Mouse (Mus musculus) CH12.LX (cell line): ENCODE measurements around the gene Unkl. TPM values are rescaled to one million over a fixed set of nuclear protein-coding genes. Genes with fewer than 3 reads are reported as not detected.

Experiments
- DNase-seq: peaks from one replicate; pipeline ENCODE4 v3.0.0-alpha.2; 2013; ENCODE audit errors: extremely low read depth
- H3K27ac ChIP-seq: 2 replicates; pipeline ENCODE4 v1.5.1; 2012; ENCODE audit warnings: low read depth, mild to moderate bottlenecking, control low read depth, moderate library complexity; ENCODE audit not compliant: insufficient read depth
- H3K27me3 ChIP-seq: replicated peaks from 2 replicates; pipeline ENCODE3; 2012; ENCODE audit warnings: inconsistent platforms
- H3K36me3 ChIP-seq, 2 experiments: replicated peaks in 1 of 2; 2 replicates each; pipeline versions ENCODE3 to v1.6.1; 2012; ENCODE audit warnings: inconsistent platforms in 1 of 2, low read length in 1 of 2, mild to moderate bottlenecking in 1 of 2, mixed read lengths in 1 of 2, moderate library complexity in 1 of 2; ENCODE audit not compliant: control insufficient read depth in 1 of 2, insufficient read depth in 1 of 2
- H3K4me1 ChIP-seq, 2 experiments: 2 replicates each; pipeline ENCODE4 v1.6.1; 2012; ENCODE audit warnings: inconsistent platforms in 1 of 2, moderate library complexity in 1 of 2; ENCODE audit not compliant: insufficient read depth in 2 of 2, control insufficient read depth in 1 of 2
- H3K4me2 ChIP-seq: 2 replicates; pipeline ENCODE4 v1.6.1; 2012; ENCODE audit warnings: low read depth, mild to moderate bottlenecking, control low read depth; ENCODE audit not compliant: poor library complexity, insufficient read depth, severe bottlenecking
- H3K4me3 ChIP-seq, 3 experiments: fragments of 150-350 bp in 1 of 3; sonication (generic) in 1 of 3; replicated peaks in 1 of 3; 2 replicates each; pipeline versions ENCODE3 to v1.5.1; 2011 to 2012; ENCODE audit warnings: low read depth in 2 of 3, low read length in 2 of 3, mild to moderate bottlenecking in 2 of 3, moderate library complexity in 2 of 3, control low read depth in 1 of 3, improper control_type of control experiment in 1 of 3, inconsistent platforms in 1 of 3, mixed read lengths in 1 of 3; ENCODE audit not compliant: poor library complexity in 1 of 3
- H3K79me2 ChIP-seq: replicated peaks from 2 replicates; pipeline ENCODE4 v1.6.1; 2012; ENCODE audit warnings: mild to moderate bottlenecking, moderate library complexity; ENCODE audit not compliant: control insufficient read depth, poor library complexity, insufficient read depth, severe bottlenecking; ENCODE audit errors: extremely low read depth
- H3K9ac ChIP-seq: 2 replicates; pipeline ENCODE4 v1.6.1; 2012; ENCODE audit warnings: low read depth, mild to moderate bottlenecking, control low read depth, moderate library complexity; ENCODE audit not compliant: insufficient read depth
- H3K9me3 ChIP-seq: replicated peaks from 2 replicates; pipeline ENCODE3; 2012; ENCODE audit warnings: low read length, inconsistent platforms, mixed read lengths
- CHD1 ChIP-seq: IDR thresholded peaks from 2 replicates; pipeline ENCODE4 v1.6.1; 2012; ENCODE audit warnings: low read depth, low read length, improper control_type of control experiment, inconsistent platforms
- CHD2 ChIP-seq: IDR thresholded peaks from 2 replicates; pipeline ENCODE4 v1.6.1; 2011; ENCODE audit warnings: low read length, improper control_type of control experiment
- CTCF ChIP-seq, 2 experiments: IDR thresholded peaks in 1 of 2; conservative IDR thresholded peaks in 1 of 2; 2 replicates each; pipeline ENCODE4 v1.5.1; 2011 to 2012; ENCODE audit warnings: low read depth in 2 of 2, low read length in 2 of 2, improper control_type of control experiment in 1 of 2, inconsistent platforms in 1 of 2, mild to moderate bottlenecking in 1 of 2, moderate library complexity in 1 of 2
- E2F4 ChIP-seq: IDR thresholded peaks from 2 replicates; pipeline ENCODE4 v1.6.1; 2011; ENCODE audit warnings: low read depth, low read length, improper control_type of control experiment; ENCODE audit not compliant: insufficient replicate concordance
- IRF4 ChIP-seq: IDR thresholded peaks from 2 replicates; pipeline ENCODE4 v1.6.1; 2014; ENCODE audit warnings: low read depth, mild to moderate bottlenecking, inconsistent platforms, low read length, improper control_type of control experiment
- KAT2A ChIP-seq: IDR thresholded peaks from 2 replicates; pipeline ENCODE4 v1.6.1; 2012; ENCODE audit warnings: low read length, improper control_type of control experiment, inconsistent platforms; ENCODE audit not compliant: insufficient replicate concordance
- MAFK ChIP-seq: IDR thresholded peaks from 2 replicates; pipeline ENCODE4 v1.6.1; 2011; ENCODE audit warnings: low read length, improper control_type of control experiment; ENCODE audit not compliant: insufficient replicate concordance
- MAZ ChIP-seq: IDR thresholded peaks from 2 replicates; pipeline ENCODE4 v1.6.1; 2012; ENCODE audit warnings: low read depth, mild to moderate bottlenecking, inconsistent platforms, low read length, improper control_type of control experiment, moderate library complexity
- MEF2A ChIP-seq: IDR thresholded peaks from 2 replicates; pipeline ENCODE4 v1.6.1; 2014; ENCODE audit warnings: low read depth, mild to moderate bottlenecking, inconsistent platforms, low read length, improper control_type of control experiment, borderline replicate concordance
- MXI1 ChIP-seq: IDR thresholded peaks from 2 replicates; pipeline ENCODE4 v1.6.1; 2011; ENCODE audit warnings: mild to moderate bottlenecking, low read depth, low read length, improper control_type of control experiment
- MYC ChIP-seq: IDR thresholded peaks from 2 replicates; pipeline ENCODE4 v1.6.1; 2011; ENCODE audit warnings: low read depth, mild to moderate bottlenecking, improper control_type of control experiment, low read length
- NELFE ChIP-seq: IDR thresholded peaks from 2 replicates; pipeline ENCODE4 v1.6.1; 2011; ENCODE audit warnings: low read depth, low read length, improper control_type of control experiment
- PAX5 ChIP-seq: IDR thresholded peaks from 2 replicates; pipeline ENCODE4 v1.6.1; 2012; ENCODE audit warnings: low read length, inconsistent platforms, mixed read lengths
- RAD21 ChIP-seq: IDR thresholded peaks from 2 replicates; pipeline ENCODE4 v1.6.1; 2011; ENCODE audit warnings: low read depth, mild to moderate bottlenecking, low read length, improper control_type of control experiment, moderate library complexity
- SMC3 ChIP-seq: IDR thresholded peaks from 2 replicates; pipeline ENCODE4 v1.6.1; 2011; ENCODE audit warnings: low read depth, low read length, improper control_type of control experiment
- USF1 ChIP-seq: IDR thresholded peaks from 2 replicates; pipeline ENCODE4 v1.6.1; 2014; ENCODE audit warnings: low read depth, mild to moderate bottlenecking, inconsistent platforms, low read length, improper control_type of control experiment
- ZC3H11A ChIP-seq: IDR thresholded peaks from 2 replicates; pipeline ENCODE4 v1.6.1; 2012; ENCODE audit warnings: low read depth, mild to moderate bottlenecking, inconsistent platforms, low read length, improper control_type of control experiment
- dilution Hi-C: fragments of 300-500 bp; cut with MboI; formaldehyde crosslinking; loops from 2 replicates; pipeline ENCODE4 v1.14.3; 2020; ENCODE audit warnings: low sequenced_read_pairs; ENCODE audit not compliant: extremely low pct_unique_long_range_greater_than_20kb, extremely low pct_ligation_motif_present
- in situ Hi-C: fragments of 300-500 bp; cut with MboI; formaldehyde crosslinking; loops from 3 replicates; pipeline ENCODE4 v1.14.3; 2019; ENCODE audit warnings: low sequenced_read_pairs, low pct_ligation_motif_present, low pct_unique_long_range_greater_than_20kb, mixed read lengths
- polyA plus RNA-seq: library from polyadenylated mRNA; unstranded; fragments of >175 nt; gene quantifications from 2 replicates; pipeline ENCODE4 v1.2.1, GENCODE M21; 2012; ENCODE audit warnings: low read depth; ENCODE audit not compliant: insufficient read length
- total RNA-seq, 2 experiments: library from RNA; depleted of rRNA; stranded (reverse); fragments of 300-350 nt in 1 of 2; fragments of >200 nt in 1 of 2; gene quantifications; 2 replicates each; pipeline ENCODE4 v1.2.3; 2012 to 2014

Unkl gene
- total and polyA plus RNA-seq, 3 experiments, result 12.0 to 17.2 (median 14.3) TPM

DNA sequence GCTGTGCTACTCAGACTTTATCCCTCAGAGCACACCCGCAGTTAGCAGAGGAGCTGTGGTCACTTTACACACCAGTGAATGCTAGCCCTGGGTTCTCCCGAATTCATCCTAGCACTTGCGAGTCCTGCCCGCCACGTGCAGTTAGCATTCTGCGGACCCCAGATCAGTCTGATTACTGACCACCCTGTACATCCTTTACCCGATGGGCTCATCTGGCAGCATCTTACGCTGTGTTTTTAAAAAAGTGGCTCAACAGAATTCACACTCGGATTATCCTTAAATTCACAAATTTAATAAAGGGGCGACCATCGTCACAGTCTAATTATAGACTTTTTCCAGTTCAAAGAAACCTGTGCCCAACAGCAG lies 430 bp upstream of the Unkl start:
- H3K27me3 ChIP-seq, result no peaks in the 10 kb centered on the region
- H3K9ac ChIP-seq, result peak overlapping the region; percentile 91
- in situ Hi-C loops (loop anchor here (10.0 kb wide), 1 partner anchor 87 kb away; the partner anchor contains the start of gene Ube2i), dilution Hi-C loops (no loop called here)
- no peak for TF ChIP-seq MAZ
- no peak for TF ChIP-seq ZC3H11A
- no peak for TF ChIP-seq CHD1
- no peak for TF ChIP-seq KAT2A
- TF ChIP-seq RAD21, result no peak
- TF ChIP-seq CTCF (conservative IDR thresholded peaks at IDR 0.05 in 1 of 2, IDR thresholded peaks at IDR 0.05 in 1 of 2; ENCODE audit: low read depth in 2 of 2, low read length in 2 of 2), result no peak
- no peak for TF ChIP-seq MEF2A
- no peak for TF ChIP-seq IRF4
- no peak for TF ChIP-seq NELFE
- peak overlapping the region; percentile 41; the same call in 1 of the 2 replicates for H3K4me2 ChIP-seq
- H3K36me3 ChIP-seq, result peaks cover 9 to 42% of the 10 kb centered on the region in 2 experiments
- H3K4me3 ChIP-seq, result peak overlapping the region; percentile 41 to 91 (median 82)
- H3K79me2 ChIP-seq, result peaks cover 26% of the 10 kb centered on the region
- DNase-seq, result no peak
- H3K4me1 ChIP-seq, result peaks cover 4 to 44% of the 10 kb centered on the region in 2 experiments; a peak in 3 of 4 replicates
- H3K27ac ChIP-seq, result no peak overlapping the region
- no peaks in the 10 kb centered on the region for H3K9me3 ChIP-seq

GRCm38 (mm10) chr17:25189091-25189490 lies 894 bp downstream of the Unkl start:
- peaks cover 26% of the 10 kb centered on the region for H3K79me2 ChIP-seq
- peaks cover 2 to 39% of the 10 kb centered on the region in 2 experiments; a peak in 3 of 4 replicates for H3K4me1 ChIP-seq
- peak overlapping the region; percentile 58 for H3K4me2 ChIP-seq
- no peak overlapping the region for H3K27ac ChIP-seq
- H3K9ac ChIP-seq, result peak overlapping the region; percentile 91
- in situ Hi-C loops, result loop anchor here (10.0 kb wide), 1 partner anchor 86 kb away; the partner anchor contains the start of gene Ube2i
- DNase-seq, result no peak
- dilution Hi-C loops, result no loop called here
- TF ChIP-seq KAT2A (no peak), MYC (no peak), PAX5 (no peak), MXI1 (no peak), SMC3 (no peak), CHD1 (no peak), NELFE (no peak), MAFK (no peak), USF1 (no peak), E2F4 (no peak), CHD2 (no peak), MAZ (no peak)
- H3K9me3 ChIP-seq, result no peaks in the 10 kb centered on the region
- H3K4me3 ChIP-seq, result peak overlapping the region; percentile 72 to 91 (median 82)
- peaks cover 17 to 55% of the 10 kb centered on the region in 2 experiments for H3K36me3 ChIP-seq
- H3K27me3 ChIP-seq, result no peaks in the 10 kb centered on the region
